Mouse (Mus musculus) limb, embryonic 10.5 days (tissue): Measurements from ENCODE around the gene Zeb2. TPM values are rescaled to one million over a fixed set of nuclear protein-coding genes. Genes with fewer than 3 reads are reported as not detected.

Experiments used
- DNase-seq: peaks from one replicate; pipeline ENCODE4 v3.0.0-alpha.2; 2017; ENCODE audit warnings: low spot score
- H3K27ac ChIP-seq: fragments of 300-500 bp; sonication (generic); 2 replicates; pipeline ENCODE4 v1.5.1; 2016; ENCODE audit warnings: mild to moderate bottlenecking
- H3K27me3 ChIP-seq: fragments of 300-500 bp; sonication (generic); 2 replicates; pipeline ENCODE4 v1.6.1; 2016; ENCODE audit warnings: low read depth, mild to moderate bottlenecking; ENCODE audit not compliant: poor library complexity, severe bottlenecking
- H3K36me3 ChIP-seq: fragments of 300-500 bp; sonication (generic); 2 replicates; pipeline ENCODE4 v1.6.1; 2016; ENCODE audit warnings: mild to moderate bottlenecking, moderate library complexity
- H3K4me1 ChIP-seq: fragments of 300-500 bp; sonication (generic); 2 replicates; pipeline ENCODE4 v1.6.1; 2016
- H3K4me3 ChIP-seq: fragments of 300-500 bp; sonication (generic); 2 replicates; pipeline ENCODE4 v1.5.1; 2016; ENCODE audit warnings: mild to moderate bottlenecking, moderate library complexity
- H3K9me3 ChIP-seq: fragments of 300-500 bp; sonication (generic); replicated peaks from 2 replicates; pipeline ENCODE4 v1.6.1; 2016; ENCODE audit warnings: mild to moderate bottlenecking
- WGBS: fragments of 180-500 bp; shearing (Covaris S2); methylation state at CpG from one replicate; pipeline ENCODE4 v1.1.7; 2016; 5-methylcytosine and 5-hydroxymethylcytosine counted together
- polyA plus RNA-seq: library from polyadenylated mRNA; unstranded; fragments of >200 nt; fragmentation: Nextera tagmentation; extraction: Ambion mirVana; gene quantifications from 2 replicates; pipeline ENCODE4 v1.2.1, GENCODE M21; 2016

Gene Zeb2
- polyA plus RNA-seq, 1 experiment from 2014 or later = 5.3 TPM

DNA sequence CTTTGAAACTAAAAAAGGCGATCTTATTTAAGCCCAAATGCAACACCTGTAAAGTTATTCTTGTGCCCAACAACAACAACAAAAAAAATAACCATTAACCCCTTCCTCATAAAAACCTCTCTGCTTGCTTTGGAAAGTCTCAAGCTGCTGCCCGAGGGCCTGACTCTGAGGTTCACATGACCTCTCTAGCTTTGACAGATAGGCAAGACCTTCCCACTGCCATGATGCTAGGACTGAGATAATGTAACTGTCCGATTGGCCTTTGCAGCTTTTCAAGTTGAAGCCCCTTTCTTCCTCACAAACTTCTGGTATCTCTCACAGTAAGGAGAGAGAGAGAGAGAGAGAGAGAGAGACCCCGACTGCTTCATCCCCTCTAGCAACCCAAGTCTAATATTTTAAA is 16.2 kb downstream of the Zeb2 start:
- Histone ChIP-seq H3K36me3 (no peaks in the 10 kb centered on the region), H3K27me3 (peaks cover 33% of the 10 kb centered on the region), H3K9me3 (no peaks in the 10 kb centered on the region), H3K27ac (no peak overlapping the region), H3K4me1 (peaks cover 35% of the 10 kb centered on the region), H3K4me3 (no peak overlapping the region)
- 52% methylated on average over 4 of the region's 4 CpGs for WGBS
- DNase-seq = no peak

DNA sequence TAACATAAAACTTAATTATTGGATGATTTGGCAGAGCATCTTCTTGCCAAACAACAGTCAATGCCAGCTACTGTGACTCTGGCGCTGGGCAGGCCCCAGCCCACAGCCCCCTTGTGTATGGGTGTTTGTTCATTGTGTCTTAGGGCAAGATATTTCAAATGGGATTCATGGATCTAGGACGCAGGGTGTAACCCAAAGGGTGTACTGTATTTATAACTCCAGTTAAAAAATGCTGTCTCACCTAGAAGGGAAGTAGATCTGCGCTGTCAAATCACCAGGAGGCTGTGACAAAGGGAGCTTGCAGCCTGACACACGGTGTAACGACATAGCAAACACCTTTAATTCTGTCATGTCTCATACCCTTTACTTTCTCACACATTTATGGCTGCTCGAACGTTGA is 16.6 kb downstream of the Zeb2 start:
- no peak overlapping the region for H3K4me3 ChIP-seq
- H3K27me3 ChIP-seq = peaks cover 29% of the 10 kb centered on the region
- DNase-seq = no peak
- no peaks in the 10 kb centered on the region for H3K9me3 ChIP-seq
- no peaks in the 10 kb centered on the region for H3K36me3 ChIP-seq
- WGBS = 67% methylated on average over 7 of the region's 7 CpGs
- H3K4me1 ChIP-seq = peaks cover 39% of the 10 kb centered on the region
- H3K27ac ChIP-seq = no peak overlapping the region

- peaks cover 41% of the 10 kb centered on the region for H3K4me1 ChIP-seq
- H3K9me3 ChIP-seq = no peaks in the 10 kb centered on the region
- WGBS = 80% methylated on average over 4 of the region's 4 CpGs
- DNase-seq = no peak
- H3K27me3 ChIP-seq = peaks cover 23% of the 10 kb centered on the region
- no peak overlapping the region for H3K27ac ChIP-seq
- H3K36me3 ChIP-seq = no peaks in the 10 kb centered on the region
- no peak overlapping the region for H3K4me3 ChIP-seq
Measured at GRCm38 (mm10) chr2:45100017-45100416, 17.2 kb downstream of the Zeb2 start.

GRCm38 (mm10) chr2:45099081-45099480 is 18.1 kb downstream of the Zeb2 start:
- 84% methylated on average over 4 of the region's 4 CpGs for WGBS
- Histone ChIP-seq H3K27me3 (peaks cover 13% of the 10 kb centered on the region; the same call in 1 of the 2 replicates), H3K27ac (no peak overlapping the region), H3K4me3 (no peak overlapping the region), H3K36me3 (no peaks in the 10 kb centered on the region), H3K4me1 (peaks cover 41% of the 10 kb centered on the region), H3K9me3 (no peaks in the 10 kb centered on the region)
- no peak for DNase-seq

DNA sequence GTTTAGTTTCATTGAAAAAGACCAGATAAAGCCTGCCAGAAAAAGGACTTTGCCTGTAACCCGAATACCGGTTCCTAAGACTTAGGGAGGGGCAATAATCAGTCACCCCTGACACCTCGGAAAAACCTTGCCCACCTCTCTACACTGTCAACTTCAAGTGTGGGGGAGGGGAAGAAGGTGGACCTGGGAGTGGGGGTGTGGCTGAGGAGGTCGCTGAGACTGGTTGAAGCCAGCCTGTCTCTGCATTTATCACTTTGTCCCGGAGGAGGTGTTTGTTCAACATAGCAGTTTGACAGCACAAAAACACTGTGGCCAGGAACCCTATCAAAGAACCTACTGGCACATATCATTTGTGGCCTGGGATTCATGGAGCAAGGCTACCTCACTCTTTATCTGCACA is 19.2 kb downstream of the Zeb2 start:
- Histone ChIP-seq H3K27me3 (peaks cover 5% of the 10 kb centered on the region; the same call in 1 of the 2 replicates), H3K36me3 (no peaks in the 10 kb centered on the region), H3K4me3 (no peak overlapping the region), H3K4me1 (peaks cover 38% of the 10 kb centered on the region), H3K9me3 (no peaks in the 10 kb centered on the region), H3K27ac (no peak overlapping the region)
- under 1% methylated on average over 5 of the region's 5 CpGs for WGBS
- DNase-seq = no peak

GRCm38 (mm10) chr2:45096638-45097247 is 20.5 kb downstream of the Zeb2 start:
- WGBS = 43% methylated on average over 10 of the region's 10 CpGs
- H3K36me3 ChIP-seq = no peaks in the 10 kb centered on the region
- no peak overlapping the region for H3K27ac ChIP-seq
- no peaks in the 10 kb centered on the region for H3K9me3 ChIP-seq
- peaks cover 5% of the 10 kb centered on the region; the same call in 1 of the 2 replicates for H3K27me3 ChIP-seq
- H3K4me1 ChIP-seq = peaks cover 30% of the 10 kb centered on the region
- no peak overlapping the region for H3K4me3 ChIP-seq
- DNase-seq = no peak

GRCm38 (mm10) chr2:45095825-45096224 is 21.4 kb downstream of the Zeb2 start:
- H3K27me3 ChIP-seq = peaks cover 5% of the 10 kb centered on the region; the same call in 1 of the 2 replicates
- DNase-seq = no peak
- WGBS = 38% methylated on average over 9 of the region's 9 CpGs
- H3K36me3 ChIP-seq = no peaks in the 10 kb centered on the region
- peaks cover 21% of the 10 kb centered on the region for H3K4me1 ChIP-seq
- H3K4me3 ChIP-seq = no peak overlapping the region
- no peak overlapping the region for H3K27ac ChIP-seq
- no peaks in the 10 kb centered on the region for H3K9me3 ChIP-seq

- Histone ChIP-seq H3K27ac (no peak overlapping the region), H3K36me3 (no peaks in the 10 kb centered on the region), H3K4me1 (peaks cover 16% of the 10 kb centered on the region), H3K9me3 (no peaks in the 10 kb centered on the region), H3K27me3 (peaks cover 5% of the 10 kb centered on the region; the same call in 1 of the 2 replicates), H3K4me3 (no peak overlapping the region)
- WGBS = 80% methylated on average over 2 of the region's 2 CpGs
- DNase-seq = no peak
Measured at GRCm38 (mm10) chr2:45094371-45094967, 22.7 kb downstream of the Zeb2 start.

- no peak overlapping the region for H3K27ac ChIP-seq
- H3K27me3 ChIP-seq = peaks cover 5% of the 10 kb centered on the region; the same call in 1 of the 2 replicates
- H3K4me1 ChIP-seq = peaks cover 24% of the 10 kb centered on the region
- no peaks in the 10 kb centered on the region for H3K9me3 ChIP-seq
- WGBS = 94% methylated on average over 7 of the region's 7 CpGs
- no peak for DNase-seq
- no peaks in the 10 kb centered on the region for H3K36me3 ChIP-seq
- no peak overlapping the region for H3K4me3 ChIP-seq
Measured at GRCm38 (mm10) chr2:45093479-45093878, 23.7 kb downstream of the Zeb2 start.

- Histone ChIP-seq H3K4me1 (peaks cover 20% of the 10 kb centered on the region), H3K36me3 (no peaks in the 10 kb centered on the region), H3K9me3 (no peaks in the 10 kb centered on the region), H3K4me3 (no peak overlapping the region), H3K27me3 (peaks cover 5% of the 10 kb centered on the region; the same call in 1 of the 2 replicates), H3K27ac (no peak overlapping the region)
- 94% methylated on average over 5 of the region's 5 CpGs for WGBS
- DNase-seq = no peak
Measured at GRCm38 (mm10) chr2:45092654-45093053, 24.5 kb downstream of the Zeb2 start.

DNA sequence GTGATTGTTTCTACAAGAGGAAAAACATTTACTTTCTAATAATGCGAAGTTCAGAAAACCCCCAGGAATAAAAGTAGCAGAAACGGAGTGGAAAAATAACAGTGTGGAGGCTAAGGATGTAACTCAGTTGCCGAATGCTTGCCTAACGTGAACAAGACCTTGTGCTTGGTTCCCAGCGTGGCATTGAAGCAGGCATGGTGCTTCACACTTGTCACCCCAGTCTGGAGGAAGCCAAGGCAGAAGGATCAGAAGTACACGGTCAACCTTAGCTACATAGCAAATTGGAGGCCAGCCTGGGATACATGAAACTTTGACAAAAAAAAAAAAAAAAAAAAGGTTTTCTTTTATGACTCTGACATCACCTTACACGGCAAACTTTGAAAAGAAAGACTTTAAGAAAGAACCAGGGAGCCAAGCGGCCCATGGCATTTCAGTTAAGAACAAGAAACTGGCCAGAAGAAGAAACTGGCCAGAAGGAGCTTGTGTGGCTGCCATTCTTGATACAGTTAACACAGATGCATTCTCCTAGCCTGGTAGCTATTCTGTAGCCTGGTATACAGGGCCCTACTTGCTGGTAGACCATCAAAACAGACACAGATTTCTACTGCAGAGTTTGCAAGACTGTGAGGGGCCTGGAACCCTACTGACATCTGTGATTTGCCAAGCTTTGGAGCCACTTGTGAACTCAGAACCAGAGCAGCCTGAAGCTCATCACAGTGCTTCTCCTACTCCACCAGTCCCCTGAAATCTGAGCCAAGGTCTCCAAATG is 26.5 kb downstream of the Zeb2 start:
- Histone ChIP-seq H3K4me3 (no peak overlapping the region), H3K36me3 (no peaks in the 10 kb centered on the region), H3K27ac (no peak overlapping the region), H3K9me3 (no peaks in the 10 kb centered on the region), H3K4me1 (peaks cover 15% of the 10 kb centered on the region; the same call in 1 of the 2 replicates), H3K27me3 (no peaks in the 10 kb centered on the region)
- 94% methylated on average over 8 of the region's 8 CpGs for WGBS
- no peak for DNase-seq

DNA sequence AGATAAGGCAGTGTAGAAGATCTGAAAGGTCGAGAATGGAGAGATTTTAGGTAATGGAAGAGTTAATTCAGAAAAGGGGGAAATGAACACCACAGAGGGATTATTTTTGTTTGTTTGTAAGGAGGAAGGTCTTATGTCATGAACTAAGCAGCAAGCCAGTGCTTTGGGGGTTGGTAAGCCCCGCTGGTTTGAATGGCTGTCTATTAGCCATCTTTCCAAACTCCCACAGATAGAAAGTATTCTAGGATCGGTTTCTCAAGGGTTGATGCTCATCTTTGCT is 28.0 kb downstream of the Zeb2 start:
- H3K27me3 ChIP-seq = no peaks in the 10 kb centered on the region
- peaks cover 12% of the 10 kb centered on the region; the same call in 1 of the 2 replicates for H3K4me1 ChIP-seq
- no peak for DNase-seq
- H3K36me3 ChIP-seq = no peaks in the 10 kb centered on the region
- no peak overlapping the region for H3K27ac ChIP-seq
- 74% methylated on average over 3 of the region's 3 CpGs for WGBS
- H3K4me3 ChIP-seq = no peak overlapping the region
- no peaks in the 10 kb centered on the region for H3K9me3 ChIP-seq
